Mouse (Mus musculus): ENCODE measurements around the gene Lag3. TPM values are rescaled to one million over a fixed set of nuclear protein-coding genes. Genes with fewer than 3 reads are reported as not detected.

The Lag3 gene
- polyA plus RNA-seq, 1 experiment from 2014 or later: 2.1 TPM

DNA sequence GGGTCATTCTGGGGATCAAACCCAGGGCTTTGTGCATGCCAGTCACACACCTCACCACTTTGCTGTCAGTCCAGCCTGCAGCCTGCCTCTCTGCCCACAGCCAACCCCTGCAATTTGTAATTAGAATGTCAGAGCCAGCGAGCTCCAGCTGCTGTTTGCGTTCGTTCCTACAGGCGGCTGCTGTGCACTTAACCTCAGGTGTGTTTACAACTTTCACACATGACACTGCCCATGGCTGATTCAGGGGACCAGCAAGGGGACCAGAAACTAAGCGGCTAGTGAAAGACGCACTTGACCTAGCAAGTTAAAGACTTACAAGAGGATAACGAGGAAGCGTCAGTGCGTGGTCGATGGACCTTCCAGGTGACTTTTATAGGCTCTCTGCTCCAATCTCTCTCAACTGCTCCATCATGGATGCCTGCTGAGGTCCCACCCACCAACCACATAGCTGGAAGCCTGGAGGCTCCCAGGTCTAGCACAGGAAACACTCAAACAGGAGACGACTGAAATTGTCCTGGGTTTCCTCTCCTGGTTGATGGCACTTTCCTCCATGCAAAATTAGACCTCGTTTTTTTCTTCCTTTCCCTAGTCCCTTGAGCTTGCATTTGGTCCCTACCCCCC lies 13.8 kb upstream of the Lag3 start:
- Histone ChIP-seq H3K4me1 (replicated peaks; ENCODE audit: control insufficient read depth, insufficient read depth, low read length) (peaks cover 16% of the 10 kb centered on the region), H3K27ac (no peak overlapping the region), H3K36me3 (replicated peaks; ENCODE audit: control insufficient read depth, insufficient read depth) (no peaks in the 10 kb centered on the region), H3K9ac (no peak overlapping the region), H3K4me2 (replicated peaks) (no peak overlapping the region), H3K27me3 (ENCODE audit: control insufficient read depth, insufficient read depth, low read length) (no peaks in the 10 kb centered on the region), H3K4me3 (replicated peaks; ENCODE audit: low read length) (no peak overlapping the region), H3K9me3 (ENCODE audit: control insufficient read depth, low read length) (no peaks in the 10 kb centered on the region)
- ATAC-seq (ENCODE audit: low FRiP score) (no peak), DNase-seq (ENCODE audit: low spot score) (no peak)
- 38% methylated on average over 12 of the region's 12 CpGs for WGBS

GRCm38 (mm10) chr6:124921539-124921938 lies 10.0 kb upstream of the Lag3 start:
- Histone ChIP-seq H3K27me3 (ENCODE audit: control insufficient read depth, insufficient read depth, low read length) (no peaks in the 10 kb centered on the region), H3K36me3 (replicated peaks; ENCODE audit: control insufficient read depth, insufficient read depth) (no peaks in the 10 kb centered on the region), H3K4me2 (replicated peaks) (no peak overlapping the region), H3K4me3 (replicated peaks; ENCODE audit: low read length) (no peak overlapping the region), H3K27ac (peak overlapping the region; percentile 100; the same call in 1 of the 2 replicates), H3K4me1 (replicated peaks; ENCODE audit: control insufficient read depth, insufficient read depth, low read length) (peaks cover 31% of the 10 kb centered on the region), H3K9ac (no peak overlapping the region), H3K9me3 (ENCODE audit: control insufficient read depth, low read length) (no peaks in the 10 kb centered on the region)
- ATAC-seq (ENCODE audit: low FRiP score) (no peak), DNase-seq (ENCODE audit: low spot score) (no peak)
- WGBS: 49% methylated on average over 4 of the region's 4 CpGs

DNA sequence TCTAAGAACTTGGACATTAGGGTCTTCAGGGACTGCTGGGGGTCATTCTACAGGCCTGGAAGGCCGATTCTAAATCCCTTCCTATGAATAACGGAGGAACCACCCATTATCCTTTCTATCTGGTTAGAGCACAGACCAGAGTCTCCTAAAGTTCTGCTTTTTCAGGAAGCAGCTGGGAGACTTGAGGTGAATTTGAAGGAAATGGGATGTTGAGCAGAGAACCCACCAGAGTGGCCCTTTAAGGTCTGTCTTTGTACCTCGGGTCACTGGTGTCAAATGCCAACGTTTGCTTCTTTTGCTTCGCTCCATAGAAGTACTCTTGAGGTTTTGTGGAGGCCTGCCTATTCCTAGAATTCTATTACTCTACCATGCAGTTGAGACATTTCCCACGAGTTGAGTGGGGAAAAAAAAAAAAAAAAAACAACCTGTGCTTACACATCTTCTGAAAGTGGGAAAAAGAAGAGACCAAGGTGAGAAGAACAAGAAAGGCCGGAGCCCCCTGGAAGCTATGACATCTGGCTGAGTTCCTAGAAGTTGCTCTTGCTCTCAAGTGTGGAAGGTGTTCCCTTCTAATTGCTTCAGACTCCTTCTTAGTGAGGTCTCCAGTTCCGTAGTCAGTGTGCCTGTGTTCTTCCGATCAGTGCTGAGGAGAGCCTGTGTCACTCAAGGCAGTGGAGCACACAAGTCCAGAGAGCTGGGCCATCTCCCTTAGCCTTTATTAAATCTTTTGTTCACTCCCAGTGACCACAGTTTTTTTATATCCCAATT lies 9.0 kb upstream of the Lag3 start:
- ATAC-seq (ENCODE audit: low FRiP score): no peak
- Histone ChIP-seq H3K4me3 (replicated peaks; ENCODE audit: low read length) (peak overlapping the region; percentile 96), H3K4me2 (replicated peaks) (peak overlapping the region; percentile 57), H3K4me1 (replicated peaks; ENCODE audit: control insufficient read depth, insufficient read depth, low read length) (peaks cover 32% of the 10 kb centered on the region), H3K27ac (peak overlapping the region; percentile 100), H3K36me3 (replicated peaks; ENCODE audit: control insufficient read depth, insufficient read depth) (no peaks in the 10 kb centered on the region), H3K9me3 (ENCODE audit: control insufficient read depth, low read length) (no peaks in the 10 kb centered on the region), H3K9ac (peak overlapping the region; percentile 57), H3K27me3 (ENCODE audit: control insufficient read depth, insufficient read depth, low read length) (no peaks in the 10 kb centered on the region)
- 27% methylated on average over 9 of the region's 9 CpGs for WGBS
- DNase-seq (ENCODE audit: low spot score): no peak

DNA sequence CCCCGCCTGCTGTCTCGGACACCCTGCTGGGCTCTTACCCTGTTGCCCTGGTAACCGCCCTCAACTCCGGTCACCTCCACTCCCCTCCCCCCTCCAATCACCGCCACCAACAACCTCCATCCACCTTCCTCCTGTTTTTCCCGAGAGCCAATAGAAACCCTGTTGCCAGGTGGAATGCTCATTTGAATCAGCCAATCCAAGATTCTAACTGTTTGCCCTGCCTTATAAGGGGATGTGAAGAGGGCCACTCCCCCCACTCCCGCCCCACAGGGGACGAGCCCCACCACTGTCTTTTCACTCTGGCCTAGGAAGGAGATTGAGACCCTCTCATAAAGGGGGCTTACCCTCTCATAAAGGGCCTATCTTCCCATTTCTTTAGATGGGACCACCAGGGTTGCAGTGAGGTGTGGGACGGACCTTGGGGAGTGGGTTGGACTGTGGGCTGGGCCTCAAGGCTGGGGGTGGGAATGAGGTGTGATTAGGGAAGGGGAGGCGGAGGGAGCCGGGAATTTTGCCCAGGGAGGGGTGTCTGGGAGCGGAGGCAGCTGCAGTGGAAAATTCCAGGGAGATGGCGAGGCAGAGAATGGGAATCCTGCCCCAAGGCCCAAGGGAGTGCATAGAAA lies 8.3 kb upstream of the Lag3 start, which contains the start of gene Ptms:
TSS of gene Ptms (minus strand) at position 409 of the 623 bp plus-strand sequence.
- H3K4me3 ChIP-seq (replicated peaks; ENCODE audit: low read length): peak within 1 kb of the TSS; percentile 96
- H3K9ac ChIP-seq: peak within 1 kb of the TSS; percentile 100
- H3K36me3 ChIP-seq (replicated peaks; ENCODE audit: control insufficient read depth, insufficient read depth): peaks cover 3% of the 10 kb centered on the region; the same call in 1 of the 2 replicates
- H3K4me1 ChIP-seq (replicated peaks; ENCODE audit: control insufficient read depth, insufficient read depth, low read length): peaks cover 39% of the 10 kb centered on the region
- H3K27ac ChIP-seq: peak within 1 kb of the TSS; percentile 100
- H3K4me2 ChIP-seq (replicated peaks): peak within 1 kb of the TSS; percentile 57
- peak; percentile 91 for DNase-seq (ENCODE audit: low spot score)
- no peaks in the 10 kb centered on the region for H3K9me3 ChIP-seq (ENCODE audit: control insufficient read depth, low read length)
- ATAC-seq (ENCODE audit: low FRiP score): peak; percentile 87
- WGBS: under 1% methylated on average over 13 of the region's 13 CpGs
- no peaks in the 10 kb centered on the region for H3K27me3 ChIP-seq (ENCODE audit: control insufficient read depth, insufficient read depth, low read length)

DNA sequence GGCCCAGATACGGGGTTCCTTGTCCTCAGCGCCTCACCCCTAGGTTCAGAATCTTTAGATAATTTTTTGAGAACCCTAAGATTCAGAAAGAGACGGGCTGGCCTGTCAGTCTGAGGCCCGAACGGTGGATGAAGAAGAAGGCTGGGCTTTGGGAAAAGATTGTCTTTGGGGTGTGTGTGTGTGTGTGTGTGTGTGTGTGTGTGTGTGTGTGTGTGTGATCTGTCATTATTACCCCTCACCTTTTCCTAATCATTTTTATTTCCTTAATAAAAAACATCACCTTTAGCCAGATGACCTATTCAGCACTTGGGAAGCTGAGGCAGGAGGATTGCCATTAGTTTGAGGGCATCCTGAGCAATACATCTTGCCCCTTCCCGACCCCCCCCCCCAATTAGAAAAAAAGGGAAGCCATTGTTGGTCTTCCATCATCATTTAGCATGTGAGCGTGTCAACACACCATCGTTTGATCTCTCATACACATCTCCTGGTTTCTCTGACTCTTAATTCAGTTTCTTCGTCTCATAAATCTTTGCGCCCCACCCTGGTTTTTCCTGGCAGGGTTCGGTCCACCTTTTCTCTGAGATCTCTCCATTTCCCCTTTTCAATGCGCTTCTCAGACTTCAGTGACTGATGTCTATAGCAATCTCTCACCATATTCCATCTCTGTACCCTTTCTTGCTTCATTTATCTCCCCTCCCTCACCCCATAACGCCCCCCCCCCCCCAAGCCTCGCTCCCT lies 7.6 kb upstream of the Lag3 start:
- Histone ChIP-seq H3K27me3 (ENCODE audit: control insufficient read depth, insufficient read depth, low read length) (no peaks in the 10 kb centered on the region), H3K36me3 (replicated peaks; ENCODE audit: control insufficient read depth, insufficient read depth) (peaks cover 11% of the 10 kb centered on the region), H3K27ac (peak overlapping the region; percentile 100), H3K9ac (peak overlapping the region; percentile 100), H3K9me3 (ENCODE audit: control insufficient read depth, low read length) (no peaks in the 10 kb centered on the region), H3K4me2 (replicated peaks) (peak overlapping the region; percentile 57), H3K4me3 (replicated peaks; ENCODE audit: low read length) (peak overlapping the region; percentile 96), H3K4me1 (replicated peaks; ENCODE audit: control insufficient read depth, insufficient read depth, low read length) (peaks cover 47% of the 10 kb centered on the region)
- peak; percentile 48 for DNase-seq (ENCODE audit: low spot score)
- no peak for ATAC-seq (ENCODE audit: low FRiP score)
- 12% methylated on average over 13 of the region's 14 CpGs for WGBS

- H3K27ac ChIP-seq: peak overlapping the region; percentile 100
- peaks cover 18% of the 10 kb centered on the region for H3K36me3 ChIP-seq (replicated peaks; ENCODE audit: control insufficient read depth, insufficient read depth)
- H3K9me3 ChIP-seq (ENCODE audit: control insufficient read depth, low read length): no peaks in the 10 kb centered on the region
- peak overlapping the region; percentile 57 for H3K4me2 ChIP-seq (replicated peaks)
- no peaks in the 10 kb centered on the region for H3K27me3 ChIP-seq (ENCODE audit: control insufficient read depth, insufficient read depth, low read length)
- H3K4me1 ChIP-seq (replicated peaks; ENCODE audit: control insufficient read depth, insufficient read depth, low read length): peaks cover 53% of the 10 kb centered on the region
- DNase-seq (ENCODE audit: low spot score) (no peak), ATAC-seq (ENCODE audit: low FRiP score) (no peak)
- peak overlapping the region; percentile 100 for H3K9ac ChIP-seq
- H3K4me3 ChIP-seq (replicated peaks; ENCODE audit: low read length): peak overlapping the region; percentile 96
- WGBS: 3% methylated on average over 7 of the region's 7 CpGs
Observed at GRCm38 (mm10) chr6:124918331-124918690, 6.8 kb upstream of the Lag3 start.

- Histone ChIP-seq H3K27me3 (ENCODE audit: control insufficient read depth, insufficient read depth, low read length) (no peaks in the 10 kb centered on the region), H3K36me3 (replicated peaks; ENCODE audit: control insufficient read depth, insufficient read depth) (peaks cover 24% of the 10 kb centered on the region), H3K4me3 (replicated peaks; ENCODE audit: low read length) (peak overlapping the region; percentile 96), H3K9ac (peak overlapping the region; percentile 100), H3K27ac (peak overlapping the region; percentile 100), H3K9me3 (ENCODE audit: control insufficient read depth, low read length) (no peaks in the 10 kb centered on the region), H3K4me2 (replicated peaks) (peak overlapping the region; percentile 100), H3K4me1 (replicated peaks; ENCODE audit: control insufficient read depth, insufficient read depth, low read length) (peaks cover 53% of the 10 kb centered on the region)
- under 1% methylated on average over 57 of the region's 89 CpGs for WGBS
- ATAC-seq (ENCODE audit: low FRiP score): peak; percentile 79
- peak; percentile 90 for DNase-seq (ENCODE audit: low spot score)
Observed at GRCm38 (mm10) chr6:124917518-124918330, 6.2 kb upstream of the Lag3 start.

GRCm38 (mm10) chr6:124916695-124917517 lies 5.4 kb upstream of the Lag3 start:
- Histone ChIP-seq H3K4me1 (replicated peaks; ENCODE audit: control insufficient read depth, insufficient read depth, low read length) (peaks cover 53% of the 10 kb centered on the region), H3K27me3 (ENCODE audit: control insufficient read depth, insufficient read depth, low read length) (no peaks in the 10 kb centered on the region), H3K27ac (peak overlapping the region; percentile 100), H3K9me3 (ENCODE audit: control insufficient read depth, low read length) (no peaks in the 10 kb centered on the region), H3K4me2 (replicated peaks) (peak overlapping the region; percentile 100), H3K36me3 (replicated peaks; ENCODE audit: control insufficient read depth, insufficient read depth) (peaks cover 28% of the 10 kb centered on the region), H3K4me3 (replicated peaks; ENCODE audit: low read length) (peak overlapping the region; percentile 96), H3K9ac (peak overlapping the region; percentile 100)
- peak; percentile 90 for DNase-seq (ENCODE audit: low spot score)
- WGBS: 0% methylated on average over 54 of the region's 67 CpGs
- ATAC-seq (ENCODE audit: low FRiP score): peak; percentile 49
